Mouse (Mus musculus) urinary bladder, postnatal 10 days (tissue): ENCODE measurements around the gene Mier2.

Source experiments
- DNase-seq: peaks from one replicate; pipeline ENCODE4 v3.0.0; 2022; ENCODE audit warnings: low spot score

The Mier2 gene

DNA sequence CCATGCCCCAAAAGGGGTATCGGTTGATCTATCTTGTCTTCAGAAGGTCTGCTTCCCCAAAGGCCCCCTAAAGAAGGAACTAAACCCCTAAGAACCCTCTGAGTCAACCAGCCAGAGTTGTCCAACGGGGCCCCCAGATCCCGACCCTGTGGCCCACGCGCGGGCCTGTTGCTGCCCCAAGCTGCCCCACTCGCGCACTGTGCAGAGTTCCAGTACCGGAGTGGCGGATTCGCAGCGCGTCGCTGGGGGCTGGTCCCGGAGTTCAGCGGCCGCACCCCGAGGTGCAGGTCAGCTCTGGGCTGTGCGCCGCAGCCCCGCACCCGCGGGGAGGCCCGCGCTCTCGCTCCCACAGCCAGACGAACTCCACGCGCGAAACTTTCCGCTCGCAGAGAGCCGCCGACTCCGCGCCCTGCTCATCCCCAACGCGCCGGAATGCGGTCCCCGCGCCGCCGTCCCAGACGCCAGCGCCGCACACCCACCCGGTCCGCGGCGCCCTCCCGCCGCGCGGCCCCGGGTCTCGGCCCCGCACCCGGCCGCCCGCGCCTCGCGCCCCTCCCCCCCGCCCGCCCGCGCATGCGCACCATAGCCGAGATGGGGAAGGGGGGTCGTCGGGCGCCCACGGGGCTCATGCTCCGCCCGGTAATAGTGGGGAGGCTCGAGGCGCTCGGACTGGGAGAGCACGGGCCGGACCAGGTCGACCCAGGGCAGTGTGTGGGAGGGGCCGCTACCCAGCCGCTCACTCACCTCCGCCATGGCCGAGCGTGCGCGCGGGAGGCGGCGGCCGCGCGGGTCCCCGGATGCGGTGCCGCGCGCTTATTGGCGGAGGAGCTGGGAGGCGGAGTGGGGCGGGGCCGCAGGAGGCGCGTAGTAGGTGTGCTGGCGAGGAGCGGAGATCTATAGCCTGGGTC is at the start of gene Mier2:
TSS of gene Mier2 (minus strand) at position 870 of the 908 bp plus-strand sequence.
- DNase-seq = peak; percentile 28

DNA sequence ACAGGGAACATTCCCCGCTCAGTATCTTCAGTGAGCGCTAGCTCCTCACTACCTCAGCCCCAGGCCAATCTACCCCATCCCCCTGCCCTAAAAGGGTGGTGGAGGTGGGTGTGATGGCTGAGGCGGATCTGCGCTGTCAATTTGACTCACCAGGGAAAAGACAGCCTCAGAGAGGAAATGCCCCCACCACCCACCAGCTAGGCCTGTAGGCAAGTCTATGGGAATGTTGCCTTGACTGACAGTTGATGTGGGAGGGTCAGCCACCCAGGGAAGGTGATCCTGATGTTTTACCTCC is 42.9 kb upstream of the Mier2 start:
- no peak for DNase-seq

- no peak for DNase-seq
These were observed 42.3 kb upstream of the Mier2 start for GRCm38 (mm10) chr10:79597051-79597935.

DNA sequence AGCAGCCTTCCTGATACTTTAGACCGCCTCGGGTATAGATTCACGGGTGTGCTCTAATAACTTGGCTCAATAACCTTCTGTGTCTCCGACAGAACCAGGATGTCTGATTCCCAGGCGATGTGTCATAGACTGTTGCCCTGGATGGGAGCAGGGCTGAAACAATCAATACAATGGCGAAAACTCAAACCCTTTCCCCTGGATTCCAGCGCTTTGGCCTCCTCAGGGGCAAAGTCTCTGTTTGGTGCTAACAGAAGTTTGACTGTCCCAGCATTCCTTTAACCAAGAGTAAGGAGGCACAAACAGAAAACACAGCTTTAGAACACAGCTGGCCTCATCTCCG is 40.6 kb upstream of the Mier2 start:
- no peak for DNase-seq

GRCm38 (mm10) chr10:79594872-79595589 is 40.0 kb upstream of the Mier2 start:
- DNase-seq = no peak

DNA sequence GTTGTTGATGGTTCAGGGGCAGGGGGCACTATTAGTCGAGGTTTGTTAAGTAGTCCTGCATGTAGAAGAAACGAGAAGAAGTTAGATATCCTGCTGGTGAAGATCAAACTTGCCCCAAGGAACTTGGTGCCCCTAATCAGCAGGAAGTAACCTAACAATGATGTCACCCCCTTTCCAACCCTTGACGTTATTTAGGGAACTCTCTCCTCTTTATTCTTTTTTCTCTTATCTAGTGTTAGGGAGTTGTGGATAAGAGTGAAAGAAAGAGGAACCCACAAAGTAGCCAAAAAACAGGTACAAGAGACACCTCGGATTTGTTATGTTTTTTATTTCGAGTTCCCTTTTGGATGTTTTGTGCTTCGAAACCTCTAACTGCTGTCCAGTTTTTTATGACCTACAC is 39.1 kb upstream of the Mier2 start:
- no peak for DNase-seq

GRCm38 (mm10) chr10:79590702-79591101 is 35.7 kb upstream of the Mier2 start:
- DNase-seq = no peak

DNA sequence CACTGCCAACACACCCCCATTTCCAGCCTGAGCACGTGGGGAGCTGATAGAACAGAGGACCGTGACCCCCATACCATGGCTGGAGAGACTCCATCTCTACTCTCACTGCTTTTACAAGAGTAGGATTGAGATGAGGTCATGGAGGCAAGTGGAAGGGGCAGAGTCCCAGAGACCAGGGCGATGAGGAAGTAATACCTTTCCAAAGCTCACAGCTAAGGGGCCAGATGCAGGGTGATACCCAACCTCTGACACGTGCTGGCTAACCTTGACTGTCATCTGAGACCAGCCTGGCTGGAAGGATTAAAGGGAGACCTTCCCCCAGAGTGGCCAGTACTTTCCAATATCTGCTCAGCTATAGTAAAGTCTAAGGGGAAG is 32.7 kb upstream of the Mier2 start:
- no peak for DNase-seq

GRCm38 (mm10) chr10:79587061-79587751 is 32.2 kb upstream of the Mier2 start, which contains the start of gene Theg:
Gene Theg (minus strand): TSS chr10:79587331.
- no peak for DNase-seq

GRCm38 (mm10) chr10:79586243-79586642 is 31.2 kb upstream of the Mier2 start:
- DNase-seq = no peak

DNA sequence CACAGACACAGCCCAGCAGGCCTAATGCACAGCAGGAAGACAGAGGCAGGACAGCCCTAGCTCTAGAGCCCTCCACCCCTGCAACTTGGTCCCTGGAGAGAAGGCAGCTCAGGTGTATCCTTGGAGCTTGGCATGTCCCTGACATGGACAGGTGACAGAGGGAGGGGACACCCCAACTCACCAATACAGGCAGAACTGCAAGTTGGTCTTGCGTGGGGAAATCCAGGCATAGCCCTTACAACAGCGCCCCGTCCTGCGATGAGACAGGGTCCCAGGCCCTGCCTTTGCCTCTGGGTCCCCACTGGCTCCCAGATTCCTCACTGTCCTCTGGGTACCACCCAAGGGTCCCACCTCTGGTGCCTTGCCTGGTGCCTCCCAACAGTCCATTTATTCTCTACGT is 30.7 kb upstream of the Mier2 start:
- DNase-seq = no peak

DNA sequence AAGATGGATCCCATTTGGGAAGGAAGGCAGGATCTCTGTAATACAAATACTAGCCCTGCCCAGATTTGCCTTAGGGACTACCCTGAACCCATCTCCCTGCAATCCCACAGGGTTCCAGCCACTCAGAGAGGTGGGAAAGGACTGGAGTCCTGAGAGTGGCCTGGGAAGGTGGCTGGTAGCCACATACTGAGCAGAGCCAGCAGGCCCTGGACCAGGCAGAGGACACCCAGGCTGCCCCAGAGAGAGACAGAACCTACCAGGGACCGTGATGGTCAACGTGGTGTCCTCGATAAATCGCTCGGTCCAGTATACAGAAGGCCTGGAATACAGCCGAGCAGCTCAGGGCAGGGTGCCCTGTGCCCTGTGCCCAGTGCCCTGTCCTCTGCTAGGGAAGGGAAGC is 30.1 kb upstream of the Mier2 start:
- DNase-seq = no peak

- no peak for DNase-seq
These were observed 29.4 kb upstream of the Mier2 start for GRCm38 (mm10) chr10:79584426-79584825.

- no peak for DNase-seq
These were observed 29.0 kb upstream of the Mier2 start for GRCm38 (mm10) chr10:79584021-79584420.

GRCm38 (mm10) chr10:79581501-79581900 is 26.5 kb upstream of the Mier2 start:
- DNase-seq = no peak

GRCm38 (mm10) chr10:79580811-79581210 is 25.8 kb upstream of the Mier2 start:
- DNase-seq = no peak

DNA sequence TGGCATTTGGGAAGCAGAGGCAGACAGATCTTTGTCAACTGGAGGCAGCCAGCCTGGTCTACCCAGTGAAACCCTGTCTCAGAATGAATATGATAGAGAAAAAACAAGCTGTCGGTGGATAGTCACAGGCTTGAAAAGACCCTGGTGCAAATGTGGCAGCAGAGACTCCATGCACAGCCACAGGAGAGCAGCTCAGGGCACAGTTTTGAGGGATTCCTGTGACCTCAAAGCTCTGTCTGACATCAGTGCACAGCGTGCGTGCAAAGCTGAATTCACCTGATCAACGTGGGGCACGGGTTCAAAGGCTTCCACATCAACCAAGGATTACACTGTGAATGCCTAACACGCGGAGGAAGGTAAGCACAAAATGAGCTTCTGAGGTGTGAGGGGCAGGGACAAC is 25.4 kb upstream of the Mier2 start:
- no peak for DNase-seq

GRCm38 (mm10) chr10:79579781-79580180 is 24.8 kb upstream of the Mier2 start:
- DNase-seq = no peak

GRCm38 (mm10) chr10:79578891-79579290 is 23.9 kb upstream of the Mier2 start:
- DNase-seq = no peak

GRCm38 (mm10) chr10:79578276-79578675 is 23.3 kb upstream of the Mier2 start:
- no peak for DNase-seq

GRCm38 (mm10) chr10:79577376-79577775 is 22.4 kb upstream of the Mier2 start:
- DNase-seq = no peak

- no peak for DNase-seq
These were observed 20.8 kb upstream of the Mier2 start for GRCm38 (mm10) chr10:79575754-79576153.
